Mouse (Mus musculus): Measurements from ENCODE around the gene Setd7.
"Not testable (repeated sequence)": the region's sequence is repeated elsewhere in the genome, so short reads cannot be mapped to it uniquely, and the experiment has no call there.

The Setd7 gene

DNA sequence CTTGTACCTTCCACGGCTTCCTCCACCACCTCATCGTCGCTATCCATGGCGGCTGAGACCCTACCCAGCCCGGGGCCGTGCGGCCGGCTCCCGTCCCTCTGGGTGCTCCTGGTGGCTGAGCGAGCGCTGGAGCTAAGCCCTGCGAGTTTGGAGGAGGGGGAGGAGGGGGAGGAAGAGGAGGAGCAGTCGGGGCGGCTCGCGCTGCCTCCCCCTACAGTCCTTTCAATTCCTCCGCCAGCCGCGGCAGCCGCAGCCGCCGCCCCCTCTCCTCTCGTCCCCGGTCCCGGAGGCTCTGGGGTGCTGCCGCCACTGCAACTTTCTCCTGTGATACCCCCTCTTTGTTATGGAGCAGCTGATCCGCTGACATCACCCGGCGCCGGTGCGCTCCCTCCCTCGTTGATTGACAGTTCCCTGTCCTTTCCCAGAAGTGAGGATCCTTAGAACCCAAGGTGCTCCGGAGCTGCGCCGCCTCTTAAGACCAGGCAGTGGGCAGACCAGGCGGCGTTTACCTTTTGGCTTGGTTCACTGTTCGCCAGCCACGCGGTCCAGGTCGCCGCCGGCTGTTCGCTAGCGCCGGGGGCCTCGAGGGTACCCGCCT lies at the start of gene Setd7:
TSS of gene Setd7 (minus strand) at position 369 of the 598 bp plus-strand sequence.
- peak; percentile 79 for DNase-seq (ENCODE audit: low spot score)

DNA sequence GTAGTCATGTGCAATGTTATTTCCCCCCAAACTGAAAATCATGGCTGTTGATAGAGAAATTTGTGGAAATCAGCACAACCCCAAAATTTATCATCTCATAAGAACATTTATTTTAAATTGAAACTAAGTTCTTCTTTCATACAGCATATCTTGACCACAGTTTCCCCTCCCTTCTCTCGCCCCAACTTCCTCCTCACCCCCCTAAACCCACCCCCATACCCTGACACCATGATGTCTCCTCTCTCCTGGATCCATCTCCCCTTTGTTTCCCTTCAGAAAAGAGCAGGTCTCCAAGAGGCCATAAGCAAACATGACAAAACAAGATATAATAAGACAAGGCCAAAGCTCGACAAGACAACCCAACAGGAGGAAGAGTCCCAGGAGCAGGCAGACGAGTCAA lies 43.8 kb upstream of the Setd7 start:
- no peak for DNase-seq (ENCODE audit: low spot score)

GRCm38 (mm10) chr3:51603705-51604291 lies 43.1 kb upstream of the Setd7 start:
- DNase-seq (ENCODE audit: low spot score), result no peak

DNA sequence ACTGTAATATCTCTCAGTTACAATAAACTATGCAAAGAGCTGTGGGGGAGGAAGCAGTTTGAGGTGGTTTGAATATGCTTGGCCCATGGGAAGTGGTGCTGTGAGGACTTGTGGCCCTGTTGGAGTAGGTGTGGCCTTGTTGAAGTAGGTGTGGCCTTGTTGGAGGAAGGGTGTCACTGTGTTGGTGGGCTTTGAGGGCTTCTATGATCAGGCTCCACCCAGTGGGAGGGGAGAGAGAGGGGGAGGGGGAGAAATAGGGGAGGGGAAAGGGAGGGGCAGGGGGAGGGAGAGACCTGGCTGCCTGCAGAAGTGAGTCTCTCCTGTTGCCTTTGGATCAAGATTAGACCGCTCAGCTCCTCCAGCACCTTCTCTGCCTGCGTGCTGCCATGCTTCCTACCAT lies 40.8 kb upstream of the Setd7 start:
- DNase-seq (ENCODE audit: low spot score), result no peak

DNA sequence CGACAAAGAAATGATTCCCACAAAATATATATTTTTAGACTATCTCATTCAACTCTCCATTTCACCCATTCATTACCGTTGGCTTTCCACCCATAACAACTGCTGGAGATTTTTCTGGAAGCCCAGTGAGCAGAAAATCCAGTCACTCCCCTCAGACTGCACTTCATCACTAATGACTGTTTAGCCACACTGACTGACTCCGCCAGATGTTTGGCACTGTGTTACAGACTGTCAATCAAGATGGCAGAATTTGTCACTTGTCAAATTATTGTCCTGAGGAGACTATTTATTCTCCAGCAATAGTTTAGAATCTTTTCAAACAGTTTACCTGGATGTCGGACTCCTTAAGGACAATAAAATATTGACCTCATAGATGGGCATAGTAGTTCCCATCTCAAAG lies 40.0 kb upstream of the Setd7 start:
- DNase-seq (ENCODE audit: low spot score), result no peak

- no peak for DNase-seq (ENCODE audit: low spot score)
Observed at GRCm38 (mm10) chr3:51599057-51599630, 38.5 kb upstream of the Setd7 start.

DNA sequence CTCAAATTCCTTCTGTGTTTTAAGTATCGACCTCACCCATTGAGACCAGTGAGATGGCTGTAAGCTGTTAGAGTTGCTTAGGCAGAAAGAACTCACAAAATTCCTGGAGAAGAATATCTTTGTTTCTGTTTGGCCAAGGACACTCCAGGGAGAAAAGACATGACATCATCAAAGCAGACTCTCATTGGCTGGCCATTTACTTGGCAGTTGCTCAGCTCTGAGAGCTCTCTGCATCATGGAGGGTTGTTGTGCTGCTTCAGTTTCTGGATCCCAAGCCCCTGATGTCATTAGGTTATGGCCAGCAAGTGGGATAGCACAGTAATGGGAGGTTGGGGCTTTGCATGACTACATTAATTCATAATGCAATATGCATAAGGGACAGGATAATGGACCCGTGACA lies 35.9 kb upstream of the Setd7 start:
- DNase-seq (ENCODE audit: low spot score), result no peak

GRCm38 (mm10) chr3:51593506-51593905 lies 32.8 kb upstream of the Setd7 start:
- no peak for DNase-seq (ENCODE audit: low spot score)

DNA sequence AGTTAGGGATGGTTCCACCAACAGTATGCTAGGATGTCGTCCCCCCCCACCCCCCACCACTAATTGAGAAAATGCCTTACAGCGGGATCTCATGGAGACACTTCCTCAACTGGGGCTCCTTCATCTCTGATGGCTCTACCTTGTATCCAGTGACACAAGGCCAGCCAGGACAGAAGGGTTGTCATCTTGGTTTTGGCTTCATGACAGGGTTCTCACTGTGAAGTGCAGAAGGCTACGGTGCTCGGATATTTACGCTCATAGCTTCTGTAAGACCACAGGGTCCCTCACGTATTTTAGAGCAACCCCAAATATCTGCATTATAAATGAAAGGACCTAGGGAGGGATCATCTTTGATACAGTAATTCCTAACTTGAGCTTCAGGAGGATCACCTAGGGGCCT lies 30.9 kb upstream of the Setd7 start:
- DNase-seq (ENCODE audit: low spot score), result no peak

DNA sequence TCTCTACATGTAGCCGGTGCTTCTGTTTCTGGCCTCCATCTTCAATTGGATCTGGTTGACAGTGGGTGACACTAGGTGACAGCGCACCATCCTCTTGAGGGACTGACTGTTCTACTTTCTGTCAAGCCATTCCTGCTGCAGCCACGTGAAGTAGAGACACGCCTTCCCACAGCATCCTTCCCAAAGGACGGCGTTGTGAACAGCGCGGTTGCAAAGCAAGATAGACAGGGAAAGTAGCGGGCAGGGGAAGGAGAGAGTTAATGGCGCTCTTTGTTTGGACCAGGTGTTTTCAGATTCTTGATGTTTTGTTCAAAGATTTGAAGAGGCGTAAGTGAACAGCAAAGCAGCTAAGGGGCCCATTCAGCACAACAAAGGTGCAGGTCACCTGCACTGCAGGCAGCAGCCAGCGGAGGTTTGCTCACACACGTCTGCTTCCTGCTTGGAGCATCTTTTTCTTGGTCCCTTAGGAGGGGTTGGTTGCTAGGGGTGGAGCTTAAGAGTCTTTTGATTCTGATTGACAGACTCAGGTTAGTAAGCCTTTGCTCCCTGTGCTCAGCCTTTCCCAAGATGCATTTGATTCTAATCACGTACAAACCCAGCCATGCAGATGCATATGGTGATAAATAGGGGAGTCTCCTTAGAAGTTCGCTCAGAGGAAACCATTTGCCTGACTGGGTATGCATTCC lies 29.7 kb upstream of the Setd7 start:
- DNase-seq (ENCODE audit: low spot score), result no peak

- DNase-seq (ENCODE audit: low spot score), result no peak
Observed at GRCm38 (mm10) chr3:51587697-51588262, 27.1 kb upstream of the Setd7 start.

- DNase-seq (ENCODE audit: low spot score), result peak; percentile 66
Observed at GRCm38 (mm10) chr3:51583574-51584391, 23.1 kb upstream of the Setd7 start.

DNA sequence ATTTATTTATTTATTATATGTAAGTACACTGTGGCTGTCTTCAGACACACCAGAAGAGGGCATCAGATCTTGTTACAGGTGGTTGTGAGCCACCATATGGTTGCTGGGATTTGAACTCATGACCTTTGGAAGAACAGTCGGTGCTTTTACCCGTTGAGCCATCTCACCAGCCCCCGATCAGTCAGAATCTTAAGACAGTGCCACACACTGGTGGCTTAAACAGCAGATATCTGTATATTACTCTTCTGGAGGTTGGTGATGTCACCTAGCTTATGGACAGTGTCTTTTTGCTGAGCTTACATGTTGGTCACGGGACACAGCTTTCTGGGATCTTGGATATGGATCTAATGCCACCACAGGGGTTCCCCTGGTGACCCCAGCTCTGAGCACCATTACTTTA lies 18.6 kb upstream of the Setd7 start:
- DNase-seq (ENCODE audit: low spot score), result not testable (repeated sequence)

DNA sequence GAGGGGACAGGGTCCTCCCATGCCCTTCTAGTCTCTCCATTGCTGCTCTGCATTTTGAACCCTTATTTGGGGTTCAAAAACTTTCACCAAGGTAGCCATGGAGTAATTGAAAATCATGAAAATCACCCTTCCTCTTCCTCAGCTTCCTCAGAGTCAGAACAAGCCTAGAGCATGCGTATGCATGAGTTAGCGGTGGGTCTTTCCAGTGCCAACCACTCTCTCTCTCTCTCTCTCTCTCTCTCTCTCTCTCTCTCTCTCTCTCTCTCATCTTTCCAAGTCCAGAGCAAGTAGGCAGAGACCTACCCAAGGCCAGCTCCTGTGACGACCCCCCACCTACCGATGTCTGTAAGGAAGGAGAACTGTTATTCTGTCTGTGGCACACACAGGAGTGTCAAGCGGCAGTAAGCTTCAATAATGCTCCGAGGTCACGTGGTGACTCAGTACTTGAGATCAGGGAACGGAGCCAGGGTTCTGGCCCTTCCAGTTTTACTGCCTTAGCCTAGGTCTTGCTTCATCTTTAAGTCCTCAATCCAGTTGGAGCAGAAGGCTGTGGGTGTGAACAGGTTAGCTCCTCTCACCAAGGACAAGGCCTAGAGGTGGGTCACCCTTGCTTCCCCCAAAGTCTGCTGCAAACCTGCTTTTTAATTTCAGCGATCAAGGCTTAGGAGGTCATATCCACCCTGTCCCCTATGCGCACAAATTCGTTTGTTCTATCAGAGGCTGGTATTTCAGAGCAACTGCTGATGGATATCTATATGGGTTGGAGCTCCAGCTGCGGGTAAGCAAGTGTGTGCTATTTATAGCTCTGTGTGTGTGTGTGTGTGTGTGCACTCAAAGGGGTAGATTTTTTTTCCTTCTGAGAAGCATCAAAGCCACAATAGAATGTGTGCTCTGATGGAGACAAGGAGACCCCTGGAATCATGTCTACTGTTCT lies 17.4 kb upstream of the Setd7 start:
- DNase-seq (ENCODE audit: low spot score), result peak; percentile 34

DNA sequence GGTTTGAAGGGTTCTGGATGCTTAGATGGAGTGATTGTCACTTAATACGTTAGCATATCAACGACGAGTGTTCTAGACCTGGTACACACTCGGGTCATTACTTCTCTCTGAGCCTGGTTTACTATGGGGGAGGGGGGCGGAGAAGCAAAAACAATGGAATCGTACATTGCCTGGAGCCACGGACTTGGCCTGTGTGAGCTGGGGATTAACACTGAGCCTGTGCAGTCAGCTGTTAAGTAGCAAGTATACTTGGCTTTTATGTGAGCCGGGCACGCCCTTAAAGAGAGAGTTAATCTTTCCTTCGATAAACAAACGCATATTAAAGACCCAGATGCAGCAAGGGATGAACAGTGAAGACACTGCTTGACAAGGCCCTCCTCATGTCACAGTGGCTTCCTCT lies 16.7 kb upstream of the Setd7 start:
- DNase-seq (ENCODE audit: low spot score), result no peak

DNA sequence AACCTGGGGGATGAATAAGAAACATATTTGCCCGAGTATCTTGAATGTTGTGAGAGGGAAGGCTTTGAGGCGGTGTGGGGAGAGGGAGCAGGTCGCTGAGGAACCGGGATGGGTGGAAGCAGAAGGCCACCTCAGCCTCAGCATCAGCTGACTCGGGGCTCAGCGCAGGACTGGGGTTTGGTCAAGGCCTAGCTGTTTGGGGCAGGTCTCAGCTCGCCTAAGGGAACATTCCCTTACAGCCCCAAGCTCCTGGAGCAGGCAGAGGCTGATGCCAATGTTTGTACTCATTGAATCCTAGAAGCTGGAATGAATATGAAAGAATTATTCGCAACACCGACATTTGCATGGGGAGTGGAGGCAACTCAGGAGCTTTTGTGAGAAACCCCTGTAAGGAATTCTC lies 13.2 kb upstream of the Setd7 start:
- DNase-seq (ENCODE audit: low spot score), result no peak

DNA sequence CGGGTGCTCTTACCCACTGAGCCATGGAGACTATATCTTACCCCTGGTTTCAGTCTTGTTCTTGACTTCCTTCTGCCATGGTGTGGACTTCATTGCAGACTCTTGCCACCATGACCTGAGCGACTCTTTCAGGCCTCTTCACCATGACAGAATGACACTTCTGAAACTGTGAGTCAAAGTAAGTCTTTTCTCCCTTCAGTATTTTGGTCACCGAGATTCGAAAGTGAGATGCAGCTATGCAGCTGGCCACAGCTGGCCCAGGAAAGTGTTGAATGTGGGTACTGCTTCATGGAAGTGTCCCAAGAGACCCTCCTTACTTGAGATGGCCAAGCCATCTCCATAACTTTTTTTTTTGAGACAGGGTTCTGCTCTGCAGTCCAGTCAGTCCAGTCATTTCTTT lies 9.5 kb upstream of the Setd7 start:
- no peak for DNase-seq (ENCODE audit: low spot score)

DNA sequence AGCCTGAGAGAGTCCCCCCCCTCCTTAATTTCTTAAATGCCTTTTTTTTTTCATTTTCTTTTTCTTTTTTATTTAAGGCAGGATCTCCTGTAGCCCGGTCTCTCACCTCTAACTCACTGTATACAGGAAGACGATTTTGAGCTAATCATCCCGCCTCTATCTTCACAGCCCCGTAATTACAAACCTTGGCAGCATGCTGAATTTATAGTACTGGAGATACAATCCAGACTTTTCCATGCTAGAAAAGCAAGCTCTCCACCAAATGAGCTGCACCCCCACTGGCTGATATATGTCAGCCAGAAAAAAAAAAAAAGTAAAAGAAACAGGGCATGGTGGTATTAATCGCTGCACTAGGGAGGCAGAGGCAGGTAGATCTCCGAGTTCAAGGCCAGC lies 1.3 kb upstream of the Setd7 start:
- DNase-seq (ENCODE audit: low spot score), result no peak

GRCm38 (mm10) chr3:51561109-51561992 lies 672 bp upstream of the Setd7 start:
- peak; percentile 62 for DNase-seq (ENCODE audit: low spot score)

All from ovary, postnatal 36 days (tissue).